Mouse (Mus musculus) frontal cortex, adult 2 months (tissue): ENCODE data around the gene Olfr564. TPM values are rescaled to one million over a fixed set of nuclear protein-coding genes. Genes with fewer than 3 reads are reported as not detected.

Experiments
- DNase-seq, 2 experiments: peaks; one replicate each; pipeline ENCODE4 v3.0.0; 2022; ENCODE audit warnings: low spot score in 1 of 2; ENCODE audit errors: extremely low spot score in 1 of 2
- polyA plus RNA-seq: library from polyadenylated mRNA; depleted of rRNA; stranded (reverse); fragments of >200 nt; gene quantifications from 2 replicates; pipeline ENCODE4 v1.2.3, GENCODE M21; 2012; rRNA removed

The Olfr564 gene
- polyA plus RNA-seq, result not detected in 2 replicates

- no peak for DNase-seq
These were observed at the start of gene Olfr564 for GRCm38 (mm10) chr7:102803180-102803579. Gene Olfr564 (plus strand): TSS chr7:102803480.

DNA sequence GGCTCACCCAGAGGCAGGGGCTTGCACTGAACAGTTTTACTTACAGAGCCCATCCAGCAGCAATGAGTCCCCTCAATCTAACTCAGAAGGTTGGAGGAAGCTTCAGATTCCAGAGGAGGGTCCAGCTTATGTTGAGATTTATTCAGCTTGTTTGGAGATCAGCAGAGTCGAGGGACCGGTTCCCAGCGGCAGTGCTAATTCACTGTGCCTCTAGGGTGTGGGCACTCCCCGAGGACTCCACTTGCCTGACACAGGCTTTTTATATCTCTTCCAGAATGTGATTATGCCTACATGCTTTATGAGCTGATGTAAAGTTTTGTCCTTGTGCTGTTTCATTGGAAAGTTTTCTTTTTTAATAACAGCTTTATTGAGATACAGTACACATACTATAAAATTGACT, 44.0 kb upstream of the Olfr564 start, which contains the start of the genes Olfr560 and Olfr78:
Olfr560 (minus strand) TSS at position 101 of the 400 bp plus-strand sequence.
Olfr78 (minus strand) TSS at position 206 of the 400 bp plus-strand sequence.
- DNase-seq, result no peak

- no peak for DNase-seq
These were observed 32.4 kb upstream of the Olfr564 start, which contains the start of gene Olfr561 for GRCm38 (mm10) chr7:102770921-102771320. Gene Olfr561 (plus strand): TSS chr7:102771221.

Other genes starting within 250 kb of the Olfr564 start
- gene Trim21, start 238.0 kb upstream of the Olfr564 start, polyA plus RNA-seq, result 2.3 and 2.8 TPM in 2 replicates
- 0.04 TPM in 1 of 2 replicates, not detected in the other for gene Olfr550, start 232.0 kb upstream of the Olfr564 start, polyA plus RNA-seq
- gene Olfr551, start 211.6 kb upstream of the Olfr564 start, polyA plus RNA-seq, result not detected in 2 replicates
- gene Olfr552, start 205.7 kb upstream of the Olfr564 start, polyA plus RNA-seq, result not detected in 2 replicates
- not detected in 2 replicates for gene Olfr553, start 185.3 kb upstream of the Olfr564 start, polyA plus RNA-seq
- not detected in 2 replicates for gene Olfr554, start 165.0 kb upstream of the Olfr564 start, polyA plus RNA-seq
- not detected in 2 replicates for gene Olfr555, start 144.7 kb upstream of the Olfr564 start, polyA plus RNA-seq
- not detected in 2 replicates for gene Olfr556, start 138.6 kb upstream of the Olfr564 start, polyA plus RNA-seq
- 16.2 and 16.3 TPM in 2 replicates for gene Trim68, start 116.2 kb upstream of the Olfr564 start, polyA plus RNA-seq
- gene Olfr557, start 107.6 kb upstream of the Olfr564 start, polyA plus RNA-seq, result not detected in 2 replicates
- 0.67 and 0.68 TPM in 2 replicates for gene Olfr558, start 101.3 kb upstream of the Olfr564 start, polyA plus RNA-seq
- not detected in 2 replicates for gene Olfr33, start 84.4 kb upstream of the Olfr564 start, polyA plus RNA-seq
- gene Olfr559, start 76.0 kb upstream of the Olfr564 start, polyA plus RNA-seq, result not detected in 2 replicates
- 0.14 and 0.21 TPM in 2 replicates for gene Olfr560, start 44.1 kb upstream of the Olfr564 start, polyA plus RNA-seq
- gene Olfr78, start 44.0 kb upstream of the Olfr564 start, polyA plus RNA-seq, result 4.4 and 5.7 TPM in 2 replicates
- not detected in 2 replicates for gene Olfr561, start 32.3 kb upstream of the Olfr564 start, polyA plus RNA-seq
- gene Olfr566, start 55.3 kb downstream of the Olfr564 start, polyA plus RNA-seq, result 0.11 TPM in 1 of 2 replicates, not detected in the other
- not detected in 2 replicates for gene Olfr568, start 73.6 kb downstream of the Olfr564 start, polyA plus RNA-seq
- not detected in 2 replicates for gene Olfr569, start 87.4 kb downstream of the Olfr564 start, polyA plus RNA-seq
- gene Olfr570, start 91.1 kb downstream of the Olfr564 start, polyA plus RNA-seq, result not detected in 2 replicates
- not detected in 2 replicates for gene Olfr571, start 114.1 kb downstream of the Olfr564 start, polyA plus RNA-seq
- not detected in 2 replicates for gene Olfr572, start 120.9 kb downstream of the Olfr564 start, polyA plus RNA-seq
- gene Olfr573-ps1, start 139.1 kb downstream of the Olfr564 start, polyA plus RNA-seq, result not detected in 2 replicates
- not detected in 2 replicates for gene Olfr574, start 145.0 kb downstream of the Olfr564 start, polyA plus RNA-seq
- gene Olfr575, start 155.3 kb downstream of the Olfr564 start, polyA plus RNA-seq, result not detected in 2 replicates
- not detected in 2 replicates for gene Olfr576, start 159.2 kb downstream of the Olfr564 start, polyA plus RNA-seq
- gene Olfr577, start 172.5 kb downstream of the Olfr564 start, polyA plus RNA-seq, result not detected in 2 replicates
- gene Olfr578, start 185.8 kb downstream of the Olfr564 start, polyA plus RNA-seq, result not detected in 2 replicates
- not detected in 2 replicates for gene Olfr582, start 234.5 kb downstream of the Olfr564 start, polyA plus RNA-seq
- gene Olfr583, start 247.8 kb downstream of the Olfr564 start, polyA plus RNA-seq, result not detected in 2 replicates